Mouse (Mus musculus) kidney, embryonic 14.5 days (tissue): ENCODE measurements at regions not wholly inside any gene's neighbourhood (a gene's known extent, or its start where the extent isn't known, plus 50 kb on each side); places are given as distances from the start of the nearest gene placed in this dataset.

Experiments
- ATAC-seq: fragments of 200-750 bp; cut with Nextera tagmentation; 2 replicates; pipeline ENCODE4 v1.8.0; 2017; ENCODE audit warnings: moderate number of reproducible peaks, mild to moderate bottlenecking, moderate TSS enrichment, moderate library complexity; ENCODE audit not compliant: low FRiP score, low TSS enrichment
- H3K27ac ChIP-seq: fragments of 300-500 bp; sonication (generic); 2 replicates; pipeline ENCODE4 v1.5.1; 2014; ENCODE audit warnings: low read depth, mild to moderate bottlenecking, low read length, moderate library complexity, mixed read lengths
- H3K27me3 ChIP-seq: fragments of 300-500 bp; sonication (generic); 2 replicates; pipeline ENCODE4 v1.6.1; 2014; ENCODE audit warnings: mild to moderate bottlenecking, low read length; ENCODE audit not compliant: control insufficient read depth, insufficient read depth
- H3K36me3 ChIP-seq: fragments of 300-500 bp; sonication (generic); 2 replicates; pipeline ENCODE4 v1.6.1; 2014; ENCODE audit warnings: low read length, mixed read lengths; ENCODE audit not compliant: control insufficient read depth, insufficient read depth
- H3K4me1 ChIP-seq: fragments of 300-500 bp; sonication (generic); 2 replicates; pipeline ENCODE4 v1.6.1; 2014; ENCODE audit warnings: low read length, mixed read lengths; ENCODE audit not compliant: control insufficient read depth, insufficient read depth
- H3K4me2 ChIP-seq: fragments of 300-500 bp; sonication (generic); replicated peaks from 2 replicates; pipeline ENCODE4 v1.6.1; 2014; ENCODE audit warnings: low read depth, mild to moderate bottlenecking, low read length
- H3K4me3 ChIP-seq: fragments of 300-500 bp; sonication (generic); 2 replicates; pipeline ENCODE4 v1.5.1; 2014; ENCODE audit warnings: mild to moderate bottlenecking, low read length
- H3K9ac ChIP-seq: fragments of 300-500 bp; sonication (generic); 2 replicates; pipeline ENCODE4 v1.6.1; 2014; ENCODE audit warnings: low read depth, mild to moderate bottlenecking, low read length, moderate library complexity
- H3K9me3 ChIP-seq: fragments of 300-500 bp; sonication (generic); 2 replicates; pipeline ENCODE4 v1.6.1; 2016; ENCODE audit warnings: low read length; ENCODE audit not compliant: control insufficient read depth
- whole genome bisulfite sequencing: fragments of 180-500 bp; shearing (Covaris S2); extraction: QIAGEN DNeasy Blood & Tissue Kit; methylation state at CpG from one replicate; pipeline ENCODE4 v1.1.7; 2014; 5-methylcytosine and 5-hydroxymethylcytosine counted together

DNA sequence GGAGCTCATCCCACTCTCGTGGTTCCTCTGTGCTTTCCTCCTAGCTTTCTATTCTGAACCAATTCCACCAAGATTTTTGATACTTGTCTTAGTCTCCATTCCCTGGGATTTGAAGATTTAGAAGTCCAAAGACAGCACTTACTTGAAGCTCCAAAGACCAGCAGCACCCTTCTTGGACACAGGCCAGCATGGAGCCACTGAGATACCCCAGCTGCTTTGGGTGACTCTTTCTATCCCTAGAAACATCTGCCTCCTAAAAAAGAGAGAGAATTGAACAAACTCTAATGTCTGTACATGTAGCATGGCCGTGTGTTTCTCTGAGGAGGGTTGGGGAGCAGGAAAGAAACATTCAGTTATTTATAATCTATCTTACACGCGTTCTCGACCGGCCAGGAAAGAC, 235.5 kb downstream of the Snx19 start:
- Histone ChIP-seq H3K27ac (no peak overlapping the region), H3K9me3 (peaks cover 6% of the 10 kb centered on the region; the same call in 1 of the 2 replicates)
- WGBS, result 94% methylated on average over 6 of the region's 6 CpGs

DNA sequence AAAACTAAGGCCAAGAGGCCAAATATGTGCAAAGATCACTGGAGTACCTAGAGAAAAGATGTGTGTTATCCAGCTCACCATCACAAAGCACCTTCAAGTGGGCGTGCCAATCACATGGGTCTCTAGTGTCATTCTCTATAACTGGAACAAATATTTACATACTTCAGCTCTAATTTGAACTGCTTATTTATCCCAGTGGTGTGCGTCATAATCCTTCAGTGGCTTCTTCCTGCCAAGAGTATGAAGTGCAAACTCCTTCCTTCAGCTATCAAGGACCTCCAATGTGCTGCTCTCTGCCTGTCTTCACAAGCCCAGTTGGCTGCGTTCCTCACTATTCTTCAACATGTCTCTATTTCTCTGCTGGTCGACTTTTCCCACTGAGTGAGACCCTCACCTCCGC, 227.1 kb downstream of the Snx19 start:
- H3K9me3 ChIP-seq, result no peaks in the 10 kb centered on the region
- H3K9ac ChIP-seq, result no peak overlapping the region
- H3K36me3 ChIP-seq, result no peaks in the 10 kb centered on the region
- 89% methylated on average over 5 of the region's 5 CpGs for WGBS
- no peaks in the 10 kb centered on the region for H3K27me3 ChIP-seq
- no peak overlapping the region for H3K27ac ChIP-seq
- no peak overlapping the region for H3K4me3 ChIP-seq
- no peak for ATAC-seq
- H3K4me2 ChIP-seq, result no peak overlapping the region
- H3K4me1 ChIP-seq, result no peaks in the 10 kb centered on the region

More for the DNA sequence above, 235.5 kb downstream of the Snx19 start:
- Histone ChIP-seq H3K36me3 (no peaks in the 10 kb centered on the region), H3K4me2 (no peak overlapping the region), H3K4me3 (no peak overlapping the region), H3K27me3 (no peaks in the 10 kb centered on the region), H3K9ac (no peak overlapping the region), H3K4me1 (no peaks in the 10 kb centered on the region)
- no peak for ATAC-seq

DNA sequence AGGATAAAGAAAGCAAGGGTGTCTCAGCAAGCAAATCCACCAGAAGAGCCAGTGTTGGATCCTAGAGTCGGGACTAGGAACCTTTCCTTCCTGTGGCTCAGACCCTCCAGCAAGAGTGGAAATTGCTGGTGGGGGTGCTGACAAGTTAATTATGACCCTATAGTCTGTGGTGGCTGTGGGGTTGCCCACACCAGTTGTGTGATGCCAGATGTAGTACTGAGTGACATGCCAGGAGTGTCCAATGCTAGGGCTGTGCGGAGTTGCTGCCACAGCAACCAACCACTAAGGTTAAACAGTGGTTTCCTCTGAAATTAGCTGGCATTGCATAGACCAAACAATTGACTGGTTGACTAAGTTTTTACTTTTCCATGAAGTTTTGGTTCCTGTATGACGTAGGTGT, 226.3 kb downstream of the Snx19 start:
- WGBS, result 86% methylated on average over 3 of the region's 3 CpGs
- Histone ChIP-seq H3K4me2 (no peak overlapping the region), H3K36me3 (no peaks in the 10 kb centered on the region), H3K27me3 (no peaks in the 10 kb centered on the region), H3K9ac (no peak overlapping the region), H3K4me3 (no peak overlapping the region), H3K9me3 (no peaks in the 10 kb centered on the region), H3K27ac (no peak overlapping the region), H3K4me1 (no peaks in the 10 kb centered on the region)
- ATAC-seq, result no peak

DNA sequence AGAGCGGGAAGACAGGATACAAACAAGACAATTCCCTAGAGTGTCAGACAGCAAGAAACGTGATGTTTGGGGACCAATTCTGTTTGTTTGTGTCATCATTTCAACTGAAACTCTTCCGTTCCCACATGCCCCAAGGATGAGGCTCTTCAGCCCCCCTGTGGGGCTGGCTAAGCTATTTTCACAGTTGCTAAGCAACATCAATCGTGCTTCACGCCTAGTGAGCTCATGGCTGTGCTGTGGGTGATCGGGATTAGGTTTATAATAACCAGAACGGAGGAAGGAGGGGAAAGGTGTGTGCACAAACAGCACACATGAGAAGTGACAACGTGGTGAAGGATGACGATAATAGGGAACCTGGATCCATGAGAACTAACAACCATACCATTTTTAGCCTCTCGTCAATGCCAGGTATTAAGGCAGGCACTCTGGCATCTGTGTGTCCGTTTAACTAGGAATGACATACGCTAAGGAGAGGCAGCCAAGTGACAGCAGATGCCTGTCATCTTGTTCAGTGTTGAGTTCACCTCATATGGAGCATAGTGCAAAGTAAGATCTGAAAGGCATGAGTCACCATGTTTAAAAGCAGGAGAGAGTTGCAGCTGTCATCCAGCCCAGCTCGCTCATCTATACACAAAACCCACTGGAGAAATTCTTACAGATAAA, 222.6 kb downstream of the Snx19 start:
- Histone ChIP-seq H3K4me2 (no peak overlapping the region), H3K27me3 (no peaks in the 10 kb centered on the region), H3K36me3 (no peaks in the 10 kb centered on the region), H3K4me1 (no peaks in the 10 kb centered on the region), H3K4me3 (no peak overlapping the region), H3K9me3 (no peaks in the 10 kb centered on the region), H3K9ac (no peak overlapping the region), H3K27ac (no peak overlapping the region)
- 87% methylated on average over 13 of the region's 13 CpGs for WGBS
- no peak for ATAC-seq

DNA sequence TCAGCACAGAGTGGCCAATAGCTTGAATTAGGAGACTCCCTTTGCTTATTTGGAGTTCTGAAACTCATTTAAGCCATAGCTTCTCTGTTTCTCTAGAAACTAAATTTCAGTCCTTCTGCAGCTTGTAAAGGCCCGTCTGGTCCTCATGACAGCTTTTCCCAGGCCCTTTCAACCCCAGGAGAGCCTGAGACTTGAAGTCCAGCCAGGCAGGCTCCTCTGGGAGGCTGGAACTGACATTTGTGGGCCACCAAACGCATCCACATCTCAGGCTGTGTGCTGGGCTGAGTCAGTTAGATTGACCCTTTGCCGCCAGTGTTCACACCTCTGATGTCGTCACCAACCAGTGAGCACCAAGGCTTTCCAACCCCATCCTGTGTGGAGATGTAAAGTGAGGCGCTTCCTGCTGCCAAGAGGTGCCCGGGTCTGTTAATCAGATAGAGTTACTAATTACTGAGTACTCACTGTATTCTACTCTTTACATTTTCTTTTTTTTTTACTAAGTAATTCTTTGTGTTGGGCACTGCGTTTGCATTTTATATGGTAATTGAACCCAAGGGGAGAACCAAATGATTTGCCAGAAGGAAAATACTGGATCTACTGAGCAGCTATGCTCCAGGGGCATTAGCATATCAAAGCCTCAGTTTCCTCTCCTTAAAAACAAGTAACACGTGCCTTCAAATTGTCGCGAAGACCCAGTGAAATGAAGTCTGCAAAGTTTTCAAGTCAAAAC, 207.0 kb downstream of the Snx19 start:
- no peaks in the 10 kb centered on the region for H3K9me3 ChIP-seq
- no peaks in the 10 kb centered on the region for H3K27me3 ChIP-seq
- no peak overlapping the region for H3K4me2 ChIP-seq
- no peak overlapping the region for H3K9ac ChIP-seq
- 0 out of 2 replicates have a peak, but pooled peaks cover 7% of the 10 kb centered on the region for H3K4me1 ChIP-seq
- no peaks in the 10 kb centered on the region for H3K36me3 ChIP-seq
- ATAC-seq, result no peak
- H3K4me3 ChIP-seq, result no peak overlapping the region
- no peak overlapping the region for H3K27ac ChIP-seq
- 47% methylated on average over 10 of the region's 10 CpGs for WGBS

DNA sequence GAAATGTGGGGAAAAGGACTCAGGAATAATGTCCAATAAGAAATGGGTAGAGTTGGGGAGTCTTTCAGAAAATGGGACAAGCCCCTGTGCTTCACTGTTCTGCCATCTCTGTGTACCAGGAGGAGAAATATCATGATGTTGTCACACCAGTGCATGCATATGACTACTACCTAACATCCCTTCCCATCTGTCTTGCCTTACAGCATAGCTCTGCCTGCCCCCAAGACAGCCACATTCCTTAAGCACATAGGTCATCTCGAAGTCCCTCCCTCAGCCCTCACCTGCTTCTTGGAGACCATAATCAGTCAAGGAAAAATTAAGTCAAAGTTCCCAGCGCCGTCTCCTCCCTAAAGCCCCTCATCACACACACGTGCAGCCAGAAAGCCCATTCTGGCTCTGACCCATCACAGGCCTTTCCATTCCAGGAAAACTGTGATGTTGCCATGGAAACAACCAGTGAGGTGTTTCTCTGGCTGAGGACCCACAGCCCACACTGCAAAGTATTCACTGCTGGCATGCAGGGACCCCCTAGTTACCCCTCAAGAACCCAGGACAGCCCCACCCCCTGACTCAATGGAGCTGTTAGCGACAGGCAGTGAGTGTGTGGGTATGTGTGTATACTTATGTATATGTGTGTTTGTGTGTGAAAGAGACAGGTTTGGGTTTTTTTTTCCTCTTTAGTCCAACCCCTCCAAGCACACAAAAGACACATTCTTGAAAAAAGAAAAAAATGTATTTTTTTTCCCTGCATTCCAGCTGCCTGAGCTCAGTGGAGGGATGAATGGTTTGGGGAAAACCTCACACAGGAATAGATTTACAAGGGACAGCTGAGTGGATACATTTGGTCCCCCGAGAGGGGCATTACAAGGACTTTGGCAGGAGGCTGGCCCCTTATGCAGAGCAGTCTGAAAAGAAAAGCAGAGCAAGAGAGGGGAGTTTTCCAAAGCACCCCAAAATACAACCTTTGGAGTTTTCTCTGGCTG, 205.5 kb downstream of the Snx19 start:
- Histone ChIP-seq H3K4me3 (no peak overlapping the region), H3K9me3 (no peaks in the 10 kb centered on the region), H3K9ac (no peak overlapping the region), H3K4me2 (no peak overlapping the region), H3K27me3 (no peaks in the 10 kb centered on the region), H3K36me3 (no peaks in the 10 kb centered on the region), H3K27ac (no peak overlapping the region), H3K4me1 (0 out of 2 replicates have a peak, but pooled peaks cover 7% of the 10 kb centered on the region)
- WGBS, result 51% methylated on average over 6 of the region's 6 CpGs
- ATAC-seq, result peak; percentile 66; the same call in 1 of the 2 replicates

DNA sequence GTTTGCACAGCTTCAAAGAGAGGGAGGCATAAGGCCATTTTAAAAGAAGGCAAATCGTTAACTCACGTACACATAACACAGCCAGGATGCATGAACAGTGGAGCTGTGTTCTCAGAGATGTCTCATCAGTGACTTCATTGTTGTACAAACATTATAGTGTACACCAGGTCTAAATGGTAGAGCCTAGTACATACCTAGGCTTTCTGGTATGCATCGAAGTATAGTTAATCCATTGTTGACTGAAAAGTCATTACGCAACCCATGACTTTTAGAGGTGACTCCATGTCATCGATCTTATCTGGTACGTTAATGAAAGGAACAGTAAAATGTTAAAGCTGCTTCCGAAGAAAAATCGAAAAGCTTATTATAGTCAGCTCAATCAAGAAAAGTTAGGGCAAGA, 198.7 kb downstream of the Snx19 start:
- no peak overlapping the region for H3K4me3 ChIP-seq
- no peak overlapping the region for H3K4me2 ChIP-seq
- H3K9ac ChIP-seq, result no peak overlapping the region
- no peaks in the 10 kb centered on the region for H3K36me3 ChIP-seq
- no peak overlapping the region for H3K27ac ChIP-seq
- no peaks in the 10 kb centered on the region for H3K27me3 ChIP-seq
- no peaks in the 10 kb centered on the region for H3K9me3 ChIP-seq
- ATAC-seq, result no peak
- no peaks in the 10 kb centered on the region for H3K4me1 ChIP-seq
- 83% methylated on average over 8 of the region's 8 CpGs for WGBS

DNA sequence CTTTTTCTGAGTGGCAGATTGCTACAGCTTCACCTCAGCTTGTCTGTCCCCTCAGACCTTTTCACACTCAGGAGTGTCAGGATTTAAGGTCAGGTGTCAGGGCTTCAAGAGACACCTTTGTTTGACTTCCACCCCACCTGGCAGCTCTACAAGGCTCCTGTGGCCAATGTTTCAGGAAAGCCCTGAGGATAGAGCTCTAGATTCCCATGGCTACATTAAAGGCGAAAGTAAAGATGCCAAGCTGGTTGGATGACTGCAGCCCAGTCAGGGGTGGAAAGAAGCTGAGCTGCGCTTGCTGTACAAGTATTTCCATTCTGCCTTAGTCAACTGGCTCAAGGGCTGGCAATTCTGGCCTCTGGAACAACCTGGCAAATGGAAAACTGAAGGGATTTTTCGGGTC, 198.2 kb downstream of the Snx19 start:
- WGBS, result 78% methylated on average over 3 of the region's 3 CpGs
- H3K9me3 ChIP-seq, result no peaks in the 10 kb centered on the region
- H3K27me3 ChIP-seq, result no peaks in the 10 kb centered on the region
- H3K36me3 ChIP-seq, result no peaks in the 10 kb centered on the region
- no peak for ATAC-seq
- no peaks in the 10 kb centered on the region for H3K4me1 ChIP-seq
- H3K27ac ChIP-seq, result no peak overlapping the region
- no peak overlapping the region for H3K4me3 ChIP-seq
- no peak overlapping the region for H3K9ac ChIP-seq
- no peak overlapping the region for H3K4me2 ChIP-seq
